Mouse (Mus musculus) intestine, embryonic 16.5 days (tissue): ENCODE data around the gene L3mbtl4. TPM values are rescaled to one million over a fixed set of nuclear protein-coding genes. Genes with fewer than 3 reads are reported as not detected.

Experiments used
- ATAC-seq: fragments of 200-750 bp; cut with Nextera tagmentation; 2 replicates; pipeline ENCODE4 v1.8.0; 2017; ENCODE audit warnings: moderate TSS enrichment, moderate library complexity
- H3K27ac ChIP-seq: fragments of 300-500 bp; sonication (generic); 2 replicates; pipeline ENCODE4 v1.5.1; 2014; ENCODE audit warnings: mild to moderate bottlenecking, low read length
- H3K27me3 ChIP-seq: fragments of 300-500 bp; sonication (generic); replicated peaks from 2 replicates; pipeline ENCODE4 v1.6.1; 2014; ENCODE audit warnings: low read length, control low read depth, mixed read lengths; ENCODE audit not compliant: control insufficient read depth, insufficient read depth
- H3K36me3 ChIP-seq: fragments of 300-500 bp; sonication (generic); 2 replicates; pipeline ENCODE4 v1.6.1; 2014; ENCODE audit warnings: low read length, control low read depth; ENCODE audit not compliant: control insufficient read depth, insufficient read depth
- H3K4me1 ChIP-seq: fragments of 300-500 bp; sonication (generic); 2 replicates; pipeline ENCODE4 v1.6.1; 2014; ENCODE audit warnings: low read length, control low read depth, mixed read lengths; ENCODE audit not compliant: control insufficient read depth, insufficient read depth
- H3K4me2 ChIP-seq: fragments of 300-500 bp; sonication (generic); 2 replicates; pipeline ENCODE4 v1.6.1; 2014; ENCODE audit warnings: low read depth, low read length, control low read depth
- H3K4me3 ChIP-seq: fragments of 300-500 bp; sonication (generic); 2 replicates; pipeline ENCODE4 v1.5.1; 2014; ENCODE audit warnings: mild to moderate bottlenecking, low read length
- H3K9ac ChIP-seq: fragments of 300-500 bp; sonication (generic); 2 replicates; pipeline ENCODE4 v1.6.1; 2014; ENCODE audit warnings: low read depth, low read length
- H3K9me3 ChIP-seq: fragments of 300-500 bp; sonication (generic); 2 replicates; pipeline ENCODE4 v1.6.1; 2016; ENCODE audit warnings: low read length, control low read depth; ENCODE audit not compliant: control insufficient read depth
- WGBS: fragments of 180-500 bp; shearing (Covaris S2); extraction: QIAGEN DNeasy Blood & Tissue Kit; methylation state at CpG from one replicate; pipeline ENCODE4 v1.1.7; 2014; 5-methylcytosine and 5-hydroxymethylcytosine counted together
- polyA plus RNA-seq: library from polyadenylated mRNA; unstranded; fragments of >200 nt; fragmentation: Nextera tagmentation; extraction: Ambion mirVana; gene quantifications from 2 replicates; pipeline ENCODE4 v1.2.1, GENCODE M21; 2015

The L3mbtl4 gene
- polyA plus RNA-seq, 1 experiment from 2014 or later, result 0.46 TPM

DNA sequence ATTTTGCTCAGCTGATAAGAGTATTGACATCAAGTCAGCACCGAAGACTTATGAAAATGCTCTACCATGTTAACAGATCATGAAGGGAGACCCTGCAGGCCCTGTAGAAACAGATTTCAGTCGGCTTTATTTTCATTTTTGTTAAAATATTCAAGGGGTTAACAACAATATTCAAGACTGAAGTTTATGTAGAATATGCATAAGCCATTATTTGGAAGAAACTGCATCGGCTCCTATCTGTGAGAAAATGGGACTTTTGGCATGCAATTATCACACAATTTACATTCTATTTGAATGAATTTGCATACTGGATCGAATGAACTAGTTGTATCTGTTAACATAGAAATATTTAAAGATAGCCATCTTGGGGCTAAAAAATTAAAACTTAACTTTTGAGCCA, 318.0 kb downstream of the L3mbtl4 start:
- Histone ChIP-seq H3K9ac (no peak overlapping the region), H3K4me3 (no peak overlapping the region), H3K36me3 (no peaks in the 10 kb centered on the region), H3K27ac (no peak overlapping the region), H3K27me3 (no peaks in the 10 kb centered on the region), H3K9me3 (no peaks in the 10 kb centered on the region), H3K4me2 (no peak overlapping the region), H3K4me1 (no peaks in the 10 kb centered on the region)
- no peak for ATAC-seq
- WGBS, result 81% methylated on average over 4 of the region's 4 CpGs

DNA sequence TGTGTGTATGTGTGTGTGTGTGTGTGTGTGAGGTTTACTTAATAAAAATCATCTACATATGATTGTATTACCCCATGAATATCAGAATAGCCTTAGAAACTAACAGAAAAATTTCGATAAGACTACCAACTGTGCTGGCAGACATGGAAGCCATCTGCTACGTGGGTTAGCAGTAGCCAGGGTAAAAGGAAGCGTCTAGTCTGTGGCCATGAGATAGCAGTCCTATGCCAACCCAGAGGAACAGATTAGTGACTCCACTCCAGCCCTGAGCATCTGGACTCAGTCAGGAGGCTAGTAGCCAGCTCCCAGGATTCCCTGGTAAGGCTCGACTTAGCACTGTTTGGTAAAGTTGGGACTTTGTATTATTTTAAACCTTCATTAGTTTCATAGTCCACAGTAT, 329.1 kb downstream of the L3mbtl4 start:
- no peaks in the 10 kb centered on the region for H3K4me1 ChIP-seq
- no peak overlapping the region for H3K4me3 ChIP-seq
- 77% methylated on average over 4 of the region's 4 CpGs for WGBS
- no peaks in the 10 kb centered on the region for H3K27me3 ChIP-seq
- H3K27ac ChIP-seq, result no peak overlapping the region
- no peaks in the 10 kb centered on the region for H3K36me3 ChIP-seq
- H3K9ac ChIP-seq, result no peak overlapping the region
- H3K9me3 ChIP-seq, result no peaks in the 10 kb centered on the region
- no peak overlapping the region for H3K4me2 ChIP-seq
- ATAC-seq, result no peak

DNA sequence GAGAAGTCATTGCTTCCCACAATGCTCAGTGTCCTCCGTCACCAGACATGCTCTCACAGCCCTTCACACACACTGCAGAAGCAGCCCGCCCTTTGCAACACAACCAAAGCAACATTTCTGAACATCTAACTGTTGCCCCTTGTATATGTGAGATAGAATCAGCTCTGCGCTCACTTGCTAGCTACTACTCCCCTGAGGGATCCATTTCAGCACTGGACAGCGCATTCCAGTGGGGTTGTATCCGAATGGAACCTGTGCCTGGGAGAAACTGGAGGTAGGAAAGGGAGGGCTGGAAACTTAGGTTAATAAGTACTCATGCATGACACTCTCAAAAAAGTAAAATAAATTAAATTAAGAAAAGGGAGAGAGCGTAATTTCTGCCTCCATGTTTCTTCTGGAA, 334.1 kb downstream of the L3mbtl4 start:
- Histone ChIP-seq H3K4me1 (no peaks in the 10 kb centered on the region), H3K27me3 (no peaks in the 10 kb centered on the region), H3K27ac (no peak overlapping the region), H3K4me2 (no peak overlapping the region), H3K9ac (no peak overlapping the region), H3K36me3 (no peaks in the 10 kb centered on the region), H3K4me3 (no peak overlapping the region), H3K9me3 (no peaks in the 10 kb centered on the region)
- no peak for ATAC-seq
- 57% methylated on average over 6 of the region's 6 CpGs for WGBS

DNA sequence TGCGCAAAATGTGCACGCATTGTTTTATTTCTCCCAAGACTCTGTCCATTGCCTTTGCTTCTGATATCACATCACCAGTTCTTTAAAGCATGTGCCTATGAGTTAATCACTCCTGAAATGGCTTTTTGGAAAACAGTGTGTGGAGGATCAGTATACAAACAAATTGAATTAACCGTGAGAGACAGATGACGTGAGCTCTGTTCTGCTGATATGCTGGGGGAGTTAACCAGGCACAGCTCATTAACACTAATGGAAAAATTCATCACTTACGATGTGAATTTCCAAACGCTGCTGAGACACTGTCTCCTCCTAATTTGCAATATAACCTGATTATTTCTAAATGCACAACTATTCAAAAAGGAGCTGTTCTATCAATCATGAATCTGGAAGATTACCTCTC, 337.6 kb downstream of the L3mbtl4 start:
- no peak for ATAC-seq
- 72% methylated on average over 6 of the region's 6 CpGs for WGBS
- H3K9ac ChIP-seq, result no peak overlapping the region
- no peaks in the 10 kb centered on the region for H3K36me3 ChIP-seq
- no peaks in the 10 kb centered on the region for H3K4me1 ChIP-seq
- no peak overlapping the region for H3K4me3 ChIP-seq
- H3K27me3 ChIP-seq, result no peaks in the 10 kb centered on the region
- no peak overlapping the region for H3K27ac ChIP-seq
- no peaks in the 10 kb centered on the region for H3K9me3 ChIP-seq
- H3K4me2 ChIP-seq, result no peak overlapping the region

DNA sequence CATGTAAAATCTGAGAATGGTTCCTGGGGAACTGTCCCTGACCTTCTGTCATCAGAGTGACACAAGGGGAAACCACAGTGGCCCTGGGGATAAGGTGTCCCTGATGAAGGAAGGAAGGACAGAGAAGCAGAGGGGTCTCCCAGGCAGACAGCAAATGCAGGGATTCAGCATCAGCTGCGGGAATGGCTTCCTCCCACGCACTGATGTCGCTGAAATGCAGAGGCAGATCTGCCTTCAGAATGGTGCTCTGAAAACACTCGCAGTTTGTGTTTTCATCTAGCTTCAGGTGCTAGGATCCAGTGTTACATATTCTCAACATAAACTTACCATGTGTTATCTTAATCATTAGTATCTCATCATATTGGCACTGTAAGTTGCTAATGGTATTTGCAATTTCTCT, 351.7 kb downstream of the L3mbtl4 start:
- Histone ChIP-seq H3K4me1 (no peaks in the 10 kb centered on the region), H3K9me3 (no peaks in the 10 kb centered on the region), H3K9ac (no peak overlapping the region), H3K4me2 (no peak overlapping the region), H3K27me3 (no peaks in the 10 kb centered on the region), H3K4me3 (no peak overlapping the region), H3K36me3 (no peaks in the 10 kb centered on the region), H3K27ac (no peak overlapping the region)
- 83% methylated on average over 4 of the region's 4 CpGs for WGBS
- ATAC-seq, result no peak

DNA sequence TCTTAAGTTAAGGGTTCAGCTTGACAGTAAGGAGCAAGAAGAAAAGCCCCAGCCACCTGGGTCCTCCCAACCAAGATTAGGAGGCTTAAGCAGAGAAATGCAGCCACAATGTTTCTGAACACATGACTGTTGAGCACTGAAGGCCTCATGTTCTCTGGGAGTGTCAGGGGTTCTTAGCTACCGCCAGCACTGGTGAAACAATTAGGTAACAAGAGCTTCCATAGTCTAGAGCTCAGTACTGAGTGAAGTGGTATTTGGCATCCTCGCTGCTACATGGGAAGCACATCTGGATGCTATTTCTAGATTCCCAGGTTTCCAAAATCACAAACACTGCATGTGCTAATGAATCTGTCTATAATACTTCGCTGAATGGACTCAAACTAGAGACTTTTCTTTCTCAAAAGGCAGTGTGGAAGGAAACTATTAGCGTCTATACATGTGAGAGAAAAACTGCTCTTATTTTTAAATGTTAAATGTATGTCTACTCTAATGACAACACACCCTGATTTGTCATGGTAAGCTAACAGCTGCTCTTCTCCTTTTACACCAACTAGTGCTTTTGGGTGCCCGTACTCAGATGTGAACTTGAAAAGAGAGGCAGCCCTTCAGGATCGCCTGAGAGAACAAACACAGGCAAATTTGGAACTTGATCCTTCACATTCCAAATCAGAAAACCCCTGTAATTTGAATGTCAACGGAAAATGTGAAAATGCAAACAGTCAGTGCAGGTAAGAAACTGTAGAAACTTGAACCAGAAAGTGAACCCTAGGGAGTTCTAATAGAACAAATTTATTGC, 356.2 kb downstream of the L3mbtl4 start:
- Histone ChIP-seq H3K36me3 (no peaks in the 10 kb centered on the region), H3K4me1 (no peaks in the 10 kb centered on the region), H3K9ac (no peak overlapping the region), H3K27ac (no peak overlapping the region), H3K4me3 (no peak overlapping the region), H3K9me3 (no peaks in the 10 kb centered on the region), H3K4me2 (no peak overlapping the region), H3K27me3 (no peaks in the 10 kb centered on the region)
- 79% methylated on average over 7 of the region's 7 CpGs for WGBS
- ATAC-seq, result no peak

DNA sequence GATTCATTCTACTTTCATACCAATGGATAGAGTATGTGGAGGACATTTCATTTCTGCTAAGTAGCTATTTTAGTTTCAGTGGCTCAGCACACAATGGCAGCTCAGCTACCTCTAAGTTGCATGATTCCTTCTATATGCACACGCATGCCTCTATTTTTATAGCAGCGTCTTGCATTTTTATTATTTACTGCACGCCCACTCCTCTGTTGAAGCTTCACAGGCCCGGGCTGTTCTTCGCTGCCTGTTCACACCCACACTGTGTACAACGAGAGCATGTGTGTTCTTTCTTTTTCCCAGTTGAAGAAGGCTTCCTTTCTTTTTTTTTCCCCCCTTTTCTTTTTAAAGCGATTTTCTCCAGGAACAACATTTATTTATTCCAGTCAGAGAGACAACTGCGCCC, 357.8 kb downstream of the L3mbtl4 start:
- H3K9me3 ChIP-seq, result no peaks in the 10 kb centered on the region
- WGBS, result 87% methylated on average over 8 of the region's 8 CpGs
- H3K27ac ChIP-seq, result no peak overlapping the region
- ATAC-seq, result no peak
- no peaks in the 10 kb centered on the region for H3K36me3 ChIP-seq
- H3K4me2 ChIP-seq, result no peak overlapping the region
- H3K27me3 ChIP-seq, result no peaks in the 10 kb centered on the region
- H3K9ac ChIP-seq, result no peak overlapping the region
- H3K4me1 ChIP-seq, result no peaks in the 10 kb centered on the region
- H3K4me3 ChIP-seq, result no peak overlapping the region

DNA sequence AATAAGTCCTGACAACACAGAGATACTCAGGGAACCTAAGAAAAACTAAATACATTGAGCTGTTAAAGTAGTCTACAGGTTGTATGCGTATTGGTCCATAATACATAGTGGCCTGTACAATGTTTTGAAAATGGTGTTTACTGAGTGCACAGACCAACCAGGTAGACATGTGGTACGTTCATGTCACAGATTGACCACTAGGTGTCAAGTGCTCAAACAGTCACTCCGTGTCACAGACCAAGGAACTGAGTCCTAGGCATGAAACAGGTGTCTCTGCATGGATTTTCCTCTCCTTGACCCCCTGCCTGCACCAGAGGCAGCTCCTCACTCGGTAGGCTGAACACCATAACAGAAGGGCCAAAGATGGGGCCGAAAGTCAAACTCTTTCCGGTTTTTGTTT, 366.6 kb downstream of the L3mbtl4 start:
- 79% methylated on average over 6 of the region's 6 CpGs for WGBS

DNA sequence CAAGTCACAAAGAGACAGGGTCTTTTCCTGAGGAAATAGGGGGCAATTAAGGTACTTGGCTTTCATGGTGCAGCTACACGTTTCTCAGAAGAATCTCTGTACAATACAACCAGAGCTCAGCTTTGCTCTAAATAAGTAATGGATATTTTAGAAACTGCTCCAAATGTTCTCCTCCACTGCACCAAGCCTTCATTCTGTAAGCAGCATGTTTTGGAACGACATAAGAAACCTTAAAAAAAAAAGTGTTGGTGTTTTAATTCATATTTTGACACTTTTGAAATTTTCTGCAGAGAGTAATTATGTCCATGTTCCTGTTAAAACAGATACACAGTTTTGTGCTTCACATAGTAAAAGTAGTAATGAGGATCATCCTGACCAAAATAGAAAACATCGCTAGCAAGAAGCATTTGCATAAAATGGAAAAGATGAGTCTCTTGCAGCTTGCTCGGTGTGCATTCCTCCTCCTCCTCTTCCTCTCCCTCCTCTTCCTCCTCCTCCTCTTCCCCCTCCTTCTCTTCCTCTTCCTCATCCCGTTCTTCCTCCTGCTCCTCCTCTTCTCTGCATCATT, 369.0 kb downstream of the L3mbtl4 start:
- Histone ChIP-seq H3K4me1 (no peaks in the 10 kb centered on the region), H3K36me3 (no peaks in the 10 kb centered on the region), H3K9me3 (no peaks in the 10 kb centered on the region), H3K27ac (no peak overlapping the region), H3K9ac (no peak overlapping the region), H3K4me3 (no peak overlapping the region), H3K27me3 (no peaks in the 10 kb centered on the region), H3K4me2 (no peak overlapping the region)
- 70% methylated on average over 5 of the region's 5 CpGs for WGBS
- no peak for ATAC-seq

More for the DNA sequence above, 366.6 kb downstream of the L3mbtl4 start:
- Histone ChIP-seq H3K4me2 (no peak overlapping the region), H3K4me1 (no peaks in the 10 kb centered on the region), H3K36me3 (no peaks in the 10 kb centered on the region), H3K4me3 (no peak overlapping the region), H3K9ac (no peak overlapping the region), H3K9me3 (no peaks in the 10 kb centered on the region), H3K27me3 (no peaks in the 10 kb centered on the region), H3K27ac (no peak overlapping the region)
- no peak for ATAC-seq

DNA sequence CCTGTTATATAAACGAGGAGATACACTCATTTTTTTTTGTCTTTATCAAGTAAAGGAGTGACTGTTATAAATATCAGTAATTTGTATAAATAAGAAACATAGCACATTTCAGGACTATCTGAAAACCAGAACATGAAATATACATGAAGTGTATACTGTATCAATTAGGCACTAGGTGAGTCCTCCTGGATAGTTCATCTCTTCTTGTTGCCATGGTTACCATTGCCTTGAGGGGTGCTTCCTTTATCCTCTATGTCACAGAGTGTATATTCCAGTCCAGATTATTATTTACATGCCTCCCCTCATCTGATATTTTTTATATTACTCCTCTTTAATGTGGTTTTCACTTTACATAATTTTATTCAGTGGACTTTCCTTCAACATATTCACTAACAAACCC, 392.9 kb downstream of the L3mbtl4 start:
- WGBS, result 65% methylated on average over 1 of the region's 1 CpGs
- Histone ChIP-seq H3K27me3 (no peaks in the 10 kb centered on the region), H3K36me3 (no peaks in the 10 kb centered on the region), H3K4me1 (no peaks in the 10 kb centered on the region), H3K4me3 (no peak overlapping the region), H3K9me3 (no peaks in the 10 kb centered on the region), H3K4me2 (no peak overlapping the region), H3K27ac (no peak overlapping the region), H3K9ac (no peak overlapping the region)
- ATAC-seq, result no peak
